Mouse (Mus musculus) Muller cell, postnatal 12 days (primary cell): ENCODE results near the gene Traf1.

Experiments
- DNase-seq: peaks from one replicate; pipeline ENCODE4 v3.0.0-alpha.2; 2015; ENCODE audit errors: inconsistent ontology term

Traf1 gene

GRCm38 (mm10) chr2:34941061-34941675 is 20.4 kb downstream of the Traf1 start:
- no peak for DNase-seq

GRCm38 (mm10) chr2:34940246-34940645 is 21.3 kb downstream of the Traf1 start:
- DNase-seq = no peak

- DNase-seq = peak; percentile 36
Measured at GRCm38 (mm10) chr2:34938269-34939208, 23.0 kb downstream of the Traf1 start.

- DNase-seq = no peak
Measured at GRCm38 (mm10) chr2:34937460-34937859, 24.1 kb downstream of the Traf1 start.

GRCm38 (mm10) chr2:34927320-34927719 is 34.3 kb downstream of the Traf1 start:
- no peak for DNase-seq

GRCm38 (mm10) chr2:34922729-34923128 is 38.8 kb downstream of the Traf1 start:
- no peak for DNase-seq

GRCm38 (mm10) chr2:34920144-34920543 is 41.4 kb downstream of the Traf1 start:
- DNase-seq = no peak

- DNase-seq = no peak
Measured at GRCm38 (mm10) chr2:34915103-34915502, 46.5 kb downstream of the Traf1 start.

GRCm38 (mm10) chr2:34914823-34915082 is 46.8 kb downstream of the Traf1 start:
- no peak for DNase-seq

GRCm38 (mm10) chr2:34914069-34914822 is 47.3 kb downstream of the Traf1 start:
- DNase-seq = peak; percentile 64

GRCm38 (mm10) chr2:34913218-34914068 is 48.1 kb downstream of the Traf1 start, which contains the start of gene Phf19:
Gene Phf19, minus strand, starts transcription at chr2:34914026.
- peak; percentile 80 for DNase-seq

- no peak for DNase-seq
Measured at GRCm38 (mm10) chr2:34912613-34913012, 49.0 kb downstream of the Traf1 start.

GRCm38 (mm10) chr2:34911871-34912270 is 49.7 kb downstream of the Traf1 start:
- DNase-seq = no peak

- DNase-seq = no peak
Measured at GRCm38 (mm10) chr2:34909719-34910118, 51.9 kb downstream of the Traf1 start.

GRCm38 (mm10) chr2:34906861-34907604 is 54.5 kb downstream of the Traf1 start:
- DNase-seq = no peak

GRCm38 (mm10) chr2:34906426-34906825 is 55.1 kb downstream of the Traf1 start:
- DNase-seq = no peak

GRCm38 (mm10) chr2:34904849-34905542 is 56.6 kb downstream of the Traf1 start:
- DNase-seq = peak; percentile 99

GRCm38 (mm10) chr2:34903652-34904405 is 57.7 kb downstream of the Traf1 start:
- DNase-seq = peak; percentile 52

GRCm38 (mm10) chr2:34903191-34903590 is 58.4 kb downstream of the Traf1 start:
- no peak for DNase-seq
